Mouse (Mus musculus) heart, embryonic 13.5 days (tissue): ENCODE measurements around the gene Zdhhc13. TPM values are rescaled to one million over a fixed set of nuclear protein-coding genes. Genes with fewer than 3 reads are reported as not detected.

ENCODE experiments used
- ATAC-seq: fragments of 200-750 bp; cut with Nextera tagmentation; 2 replicates; pipeline ENCODE4 v1.8.0; 2017; ENCODE audit warnings: moderate TSS enrichment; ENCODE audit not compliant: insufficient number of reproducible peaks, low FRiP score, low TSS enrichment; ENCODE audit errors: extremely low read depth
- H3K27ac ChIP-seq: fragments of 300-500 bp; sonication (generic); replicated peaks from 2 replicates; pipeline ENCODE4 v1.5.1; 2015; ENCODE audit warnings: moderate library complexity, mild to moderate bottlenecking, inconsistent platforms
- H3K27me3 ChIP-seq: fragments of 300-500 bp; sonication (generic); replicated peaks from 2 replicates; pipeline ENCODE4 v1.6.1; 2015; ENCODE audit warnings: mild to moderate bottlenecking, inconsistent platforms
- H3K36me3 ChIP-seq: fragments of 300-500 bp; sonication (generic); 2 replicates; pipeline ENCODE4 v1.6.1; 2015; ENCODE audit warnings: mild to moderate bottlenecking, inconsistent platforms
- H3K4me1 ChIP-seq: fragments of 300-500 bp; sonication (generic); 2 replicates; pipeline ENCODE4 v1.6.1; 2015; ENCODE audit warnings: inconsistent platforms
- H3K4me2 ChIP-seq: fragments of 300-500 bp; sonication (generic); 2 replicates; pipeline ENCODE4 v1.6.1; 2015; ENCODE audit warnings: inconsistent platforms, mild to moderate bottlenecking, moderate library complexity
- H3K4me3 ChIP-seq: fragments of 300-500 bp; sonication (generic); 2 replicates; pipeline ENCODE4 v1.5.1; 2015; ENCODE audit warnings: moderate library complexity, mild to moderate bottlenecking, inconsistent platforms
- H3K9ac ChIP-seq: fragments of 300-500 bp; sonication (generic); 2 replicates; pipeline ENCODE4 v1.6.1; 2015; ENCODE audit warnings: inconsistent platforms, mild to moderate bottlenecking, moderate library complexity
- H3K9me3 ChIP-seq: fragments of 300-500 bp; sonication (generic); 2 replicates; pipeline ENCODE4 v1.6.1; 2016; ENCODE audit warnings: inconsistent platforms
- WGBS: fragments of 180-500 bp; shearing (Covaris S2); methylation state at CpG from one replicate; pipeline ENCODE4 v1.1.7; 2015; ENCODE audit warnings: mixed read lengths; 5-methylcytosine and 5-hydroxymethylcytosine counted together
- polyA plus RNA-seq: library from polyadenylated mRNA; unstranded; fragments of >200 nt; fragmentation: Nextera tagmentation; extraction: Ambion mirVana; gene quantifications from 2 replicates; pipeline ENCODE4 v1.2.1, GENCODE M21; 2015

Gene Zdhhc13
- polyA plus RNA-seq = 31.1 and 32.5 TPM in 2 replicates

GRCm38 (mm10) chr7:48788851-48789572 is at the start of gene Zdhhc13:
Gene Zdhhc13 (plus strand): TSS chr7:48789003.
- no peaks in the 10 kb centered on the region for H3K9me3 ChIP-seq
- no peaks in the 10 kb centered on the region for H3K27me3 ChIP-seq
- under 1% methylated on average over 56 of the region's 57 CpGs for WGBS
- peak within 1 kb of the TSS; percentile 91 for H3K9ac ChIP-seq
- peaks cover 23% of the 10 kb centered on the region for H3K4me1 ChIP-seq
- H3K27ac ChIP-seq = peak within 1 kb of the TSS; percentile 61
- H3K4me3 ChIP-seq = peak within 1 kb of the TSS; percentile 88
- H3K4me2 ChIP-seq = peak within 1 kb of the TSS; percentile 88
- H3K36me3 ChIP-seq = peaks cover 6% of the 10 kb centered on the region
- peak; percentile 97 for ATAC-seq

DNA sequence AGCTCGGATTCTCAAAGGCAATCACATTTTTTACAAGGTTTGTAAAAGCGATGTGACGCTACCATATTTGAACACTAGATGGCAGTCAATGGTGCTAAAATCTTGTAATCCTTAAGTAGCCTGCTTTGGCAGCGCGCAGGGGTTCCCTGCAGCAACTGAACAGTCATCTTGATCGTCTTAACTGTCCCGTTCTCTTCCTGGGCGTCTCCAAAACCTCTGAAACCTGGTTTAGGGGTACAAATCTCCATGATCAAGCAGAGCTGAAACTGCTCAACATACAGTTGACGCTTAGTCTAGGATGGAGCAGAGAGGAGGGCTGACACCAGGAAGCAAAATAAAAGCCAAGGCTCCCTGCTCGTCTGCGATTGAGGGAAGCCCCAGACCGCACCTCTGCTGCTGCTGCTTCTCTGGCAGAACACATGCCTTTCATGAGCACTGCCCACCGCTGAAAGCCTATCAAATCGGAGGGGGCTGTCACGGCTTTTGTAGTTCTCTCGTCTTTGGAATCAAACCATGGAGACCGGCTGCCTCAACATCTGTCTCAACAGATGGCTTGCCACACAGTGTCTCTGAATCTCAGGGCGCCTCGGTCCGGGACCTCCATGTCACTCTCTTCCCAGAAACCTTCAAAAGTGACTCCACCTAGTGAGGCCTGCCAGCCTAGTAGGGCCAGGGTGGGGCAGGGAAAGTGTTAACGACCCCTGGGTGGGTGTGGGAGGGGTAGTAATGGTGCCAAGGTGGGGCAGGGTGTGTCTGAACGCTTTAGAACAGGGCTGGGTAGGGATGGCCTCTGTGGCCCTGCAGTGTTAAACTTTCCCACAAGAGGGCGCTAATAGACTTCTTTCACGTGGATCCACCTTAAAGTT is 39.3 kb upstream of the Zdhhc13 start:
- ATAC-seq = peak; percentile 14; the same call in 1 of the 2 replicates
- peak overlapping the region; percentile 34; the same call in 1 of the 2 replicates for H3K27ac ChIP-seq
- H3K36me3 ChIP-seq = no peaks in the 10 kb centered on the region
- H3K4me2 ChIP-seq = peak overlapping the region; percentile 93
- H3K9ac ChIP-seq = peak overlapping the region; percentile 78
- H3K27me3 ChIP-seq = peaks cover 3% of the 10 kb centered on the region; the same call in 1 of the 2 replicates
- no peaks in the 10 kb centered on the region for H3K9me3 ChIP-seq
- H3K4me1 ChIP-seq = peaks cover 3% of the 10 kb centered on the region; the same call in 1 of the 2 replicates
- H3K4me3 ChIP-seq = peak overlapping the region; percentile 56
- WGBS = 2% methylated on average over 24 of the region's 24 CpGs

- no peak overlapping the region for H3K27ac ChIP-seq
- 66% methylated on average over 8 of the region's 8 CpGs for WGBS
- H3K4me3 ChIP-seq = no peak overlapping the region
- H3K4me2 ChIP-seq = peak overlapping the region; percentile 93
- peaks cover 3% of the 10 kb centered on the region; the same call in 1 of the 2 replicates for H3K27me3 ChIP-seq
- peak overlapping the region; percentile 78; the same call in 1 of the 2 replicates for H3K9ac ChIP-seq
- no peaks in the 10 kb centered on the region for H3K9me3 ChIP-seq
- no peak for ATAC-seq
- H3K36me3 ChIP-seq = no peaks in the 10 kb centered on the region
- peaks cover 3% of the 10 kb centered on the region; the same call in 1 of the 2 replicates for H3K4me1 ChIP-seq
These were observed 38.5 kb upstream of the Zdhhc13 start for GRCm38 (mm10) chr7:48750164-48750809.

GRCm38 (mm10) chr7:48751222-48751621 is 37.6 kb upstream of the Zdhhc13 start:
- Histone ChIP-seq H3K9ac (no peak overlapping the region), H3K4me3 (no peak overlapping the region), H3K4me2 (no peak overlapping the region), H3K9me3 (no peaks in the 10 kb centered on the region), H3K27me3 (peaks cover 3% of the 10 kb centered on the region; the same call in 1 of the 2 replicates), H3K36me3 (no peaks in the 10 kb centered on the region), H3K27ac (no peak overlapping the region), H3K4me1 (peaks cover 3% of the 10 kb centered on the region; the same call in 1 of the 2 replicates)
- ATAC-seq = no peak
- WGBS = 78% methylated on average over 5 of the region's 5 CpGs

GRCm38 (mm10) chr7:48754415-48754974 is 34.3 kb upstream of the Zdhhc13 start:
- Histone ChIP-seq H3K27ac (no peak overlapping the region), H3K36me3 (no peaks in the 10 kb centered on the region), H3K4me3 (no peak overlapping the region), H3K9ac (no peak overlapping the region), H3K4me1 (peaks cover 3% of the 10 kb centered on the region; the same call in 1 of the 2 replicates), H3K9me3 (no peaks in the 10 kb centered on the region), H3K4me2 (no peak overlapping the region), H3K27me3 (peaks cover 3% of the 10 kb centered on the region; the same call in 1 of the 2 replicates)
- 69% methylated on average over 3 of the region's 3 CpGs for WGBS
- no peak for ATAC-seq

DNA sequence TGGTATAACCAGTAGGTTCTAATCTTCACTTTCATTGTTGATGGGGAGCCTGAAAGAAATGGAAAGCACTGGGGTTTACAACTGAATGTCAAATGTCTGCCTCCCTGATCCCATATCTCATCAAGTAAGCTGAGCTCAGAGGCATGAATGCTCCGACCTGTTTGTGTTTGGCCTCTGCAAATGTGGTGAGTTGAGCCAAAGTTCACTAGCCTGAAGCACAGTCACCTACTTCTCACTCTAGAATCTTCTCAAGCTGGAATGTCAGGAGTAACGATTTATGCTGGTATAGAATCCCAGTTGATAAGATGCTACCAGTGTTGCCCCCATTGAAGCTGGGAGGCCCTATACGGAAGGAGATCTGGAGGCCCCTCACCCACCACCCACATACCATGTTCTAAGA is 33.0 kb upstream of the Zdhhc13 start:
- H3K36me3 ChIP-seq = no peaks in the 10 kb centered on the region
- H3K9me3 ChIP-seq = no peaks in the 10 kb centered on the region
- H3K27ac ChIP-seq = no peak overlapping the region
- no peak overlapping the region for H3K9ac ChIP-seq
- H3K4me3 ChIP-seq = no peak overlapping the region
- H3K27me3 ChIP-seq = peaks cover 3% of the 10 kb centered on the region; the same call in 1 of the 2 replicates
- no peak overlapping the region for H3K4me2 ChIP-seq
- H3K4me1 ChIP-seq = no peaks in the 10 kb centered on the region
- ATAC-seq = no peak
- WGBS = 63% methylated on average over 3 of the region's 3 CpGs

GRCm38 (mm10) chr7:48756306-48756931 is 32.4 kb upstream of the Zdhhc13 start:
- 83% methylated on average over 4 of the region's 4 CpGs for WGBS
- Histone ChIP-seq H3K9me3 (no peaks in the 10 kb centered on the region), H3K27ac (no peak overlapping the region), H3K9ac (no peak overlapping the region), H3K4me3 (no peak overlapping the region), H3K4me1 (no peaks in the 10 kb centered on the region), H3K27me3 (peaks cover 3% of the 10 kb centered on the region; the same call in 1 of the 2 replicates), H3K36me3 (no peaks in the 10 kb centered on the region), H3K4me2 (no peak overlapping the region)
- ATAC-seq = no peak

DNA sequence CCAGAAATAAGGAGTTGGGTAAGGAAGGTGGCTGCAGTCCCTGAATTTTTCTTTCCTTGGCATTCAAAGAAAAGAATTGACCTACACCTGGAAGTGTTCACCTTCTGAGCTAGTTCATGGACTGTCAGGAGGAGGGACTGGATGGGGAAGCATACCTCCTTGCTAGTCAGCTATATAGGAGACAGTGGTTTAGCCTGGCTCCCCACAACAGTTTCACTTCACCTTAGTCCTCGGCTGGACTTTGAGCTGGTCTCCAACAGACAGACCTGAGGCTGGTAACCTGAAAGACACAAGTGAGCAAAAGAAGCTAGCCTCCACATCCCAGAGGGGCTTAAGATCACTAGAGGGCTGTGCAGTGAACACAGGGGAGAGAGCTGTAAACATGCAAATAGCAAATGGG is 30.7 kb upstream of the Zdhhc13 start:
- Histone ChIP-seq H3K4me2 (no peak overlapping the region), H3K9me3 (no peaks in the 10 kb centered on the region), H3K27me3 (peaks cover 3% of the 10 kb centered on the region; the same call in 1 of the 2 replicates), H3K4me1 (no peaks in the 10 kb centered on the region), H3K27ac (no peak overlapping the region), H3K9ac (no peak overlapping the region), H3K36me3 (no peaks in the 10 kb centered on the region), H3K4me3 (no peak overlapping the region)
- WGBS = 67% methylated on average over 1 of the region's 1 CpGs
- no peak for ATAC-seq

DNA sequence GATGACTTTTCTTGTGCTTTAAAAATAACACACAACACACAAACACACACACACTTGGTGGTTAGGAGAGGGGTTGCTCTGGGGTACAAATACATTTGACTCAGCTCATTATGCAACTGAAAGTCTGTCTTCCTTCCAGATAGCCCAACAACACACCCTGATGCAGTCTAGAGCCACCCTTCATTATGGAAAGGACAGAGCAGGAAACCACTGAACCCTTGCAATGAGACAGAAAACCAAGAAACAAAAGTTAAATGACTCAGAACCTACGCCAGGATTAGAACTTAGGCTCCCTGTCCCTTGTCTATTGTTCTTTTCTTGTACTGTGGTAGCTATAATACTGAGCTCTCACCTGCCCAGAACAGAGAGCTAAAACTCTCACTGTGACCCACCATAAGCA is 28.0 kb upstream of the Zdhhc13 start:
- WGBS = 74% methylated on average over 1 of the region's 1 CpGs
- no peak overlapping the region for H3K4me3 ChIP-seq
- no peaks in the 10 kb centered on the region for H3K27me3 ChIP-seq
- H3K4me1 ChIP-seq = no peaks in the 10 kb centered on the region
- ATAC-seq = no peak
- H3K9me3 ChIP-seq = no peaks in the 10 kb centered on the region
- H3K4me2 ChIP-seq = no peak overlapping the region
- H3K36me3 ChIP-seq = no peaks in the 10 kb centered on the region
- H3K27ac ChIP-seq = no peak overlapping the region
- no peak overlapping the region for H3K9ac ChIP-seq

DNA sequence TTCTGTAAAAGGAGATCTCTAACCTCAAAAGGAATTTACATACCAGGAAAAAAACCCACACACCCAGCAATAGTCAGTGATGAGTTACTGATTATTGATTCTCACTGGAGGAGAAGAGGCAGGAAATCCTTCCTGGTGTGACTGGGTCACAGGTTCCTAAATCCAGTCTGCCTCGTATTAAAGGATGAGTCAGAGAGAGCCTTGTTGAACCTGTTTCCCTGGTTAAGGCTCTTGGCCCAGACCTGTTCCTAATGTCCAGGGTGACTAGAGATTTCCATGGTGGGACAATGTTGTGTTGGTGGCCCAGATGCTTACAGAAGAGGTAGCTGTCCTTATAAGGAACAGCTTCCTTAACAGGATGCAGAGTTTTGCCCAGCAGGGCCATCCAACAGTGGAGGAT is 26.5 kb upstream of the Zdhhc13 start:
- Histone ChIP-seq H3K4me3 (no peak overlapping the region), H3K36me3 (no peaks in the 10 kb centered on the region), H3K9ac (no peak overlapping the region), H3K4me1 (no peaks in the 10 kb centered on the region), H3K9me3 (no peaks in the 10 kb centered on the region), H3K27ac (no peak overlapping the region), H3K27me3 (no peaks in the 10 kb centered on the region), H3K4me2 (no peak overlapping the region)
- no peak for ATAC-seq
- 49% methylated on average over 1 of the region's 1 CpGs for WGBS
